Mouse (Mus musculus): ENCODE measurements around the gene Scpep1. TPM values are rescaled to one million over a fixed set of nuclear protein-coding genes. Genes with fewer than 3 reads are reported as not detected.

Scpep1 gene
- total RNA-seq, 2 experiments from 2014 or later, result 13.7 to 15.7 TPM

- DNase-seq (ENCODE audit: extremely low spot score in 1 of 2, low spot score in 1 of 2), result no peak
Observed at GRCm38 (mm10) chr11:88888996-88889395, 66.3 kb downstream of the Scpep1 start.

GRCm38 (mm10) chr11:88884376-88885065 lies 70.7 kb downstream of the Scpep1 start:
- DNase-seq (ENCODE audit: extremely low spot score in 1 of 2, low spot score in 1 of 2), result no peak

- DNase-seq (ENCODE audit: extremely low spot score in 1 of 2, low spot score in 1 of 2), result no peak
Observed at GRCm38 (mm10) chr11:88878011-88878410, 77.3 kb downstream of the Scpep1 start.

Other genes with a start within 250 kb of the Scpep1 start
- gene Msi2, start 237.0 kb downstream of the Scpep1 start, total RNA-seq (2021), result 10 to 100 TPM; 89.4 to 90.0 TPM
- gene Akap1, start 90.9 kb downstream of the Scpep1 start, total RNA-seq (2021), result 10 to 100 TPM; 39.8 to 42.6 TPM
- gene Elobl, start 11.5 kb upstream of the Scpep1 start, total RNA-seq (2021), result not detected
- gene Coil, start 14.8 kb upstream of the Scpep1 start, total RNA-seq (2021), result 10 to 100 TPM; 19.5 to 20.0 TPM
- 1 to 10 TPM; 3.5 to 4.1 TPM for gene Trim25, start 43.9 kb upstream of the Scpep1 start, total RNA-seq (2021)
- gene Dgke, start 111.4 kb upstream of the Scpep1 start, total RNA-seq (2021), result 10 to 100 TPM; 41.6 to 42.8 TPM
- gene Gm525, start 118.4 kb upstream of the Scpep1 start, total RNA-seq (2021), result not detected